Mouse (Mus musculus): Measurements from ENCODE around the gene Med16. TPM values are rescaled to one million over a fixed set of nuclear protein-coding genes. Genes with fewer than 3 reads are reported as not detected.
A peak's percentile ranks its signal among the peaks of the same experiment; 100 is the strongest.

Med16 gene
- total RNA-seq, 1 experiment from 2014 or later, result 15.0 TPM

GRCm38 (mm10) chr10:79854801-79855541 is 53.8 kb downstream of the Med16 start:
- ATAC-seq (ENCODE audit: extremely low read depth, insufficient number of reproducible peaks, low FRiP score, poor library complexity, severe bottlenecking), result no peak

DNA sequence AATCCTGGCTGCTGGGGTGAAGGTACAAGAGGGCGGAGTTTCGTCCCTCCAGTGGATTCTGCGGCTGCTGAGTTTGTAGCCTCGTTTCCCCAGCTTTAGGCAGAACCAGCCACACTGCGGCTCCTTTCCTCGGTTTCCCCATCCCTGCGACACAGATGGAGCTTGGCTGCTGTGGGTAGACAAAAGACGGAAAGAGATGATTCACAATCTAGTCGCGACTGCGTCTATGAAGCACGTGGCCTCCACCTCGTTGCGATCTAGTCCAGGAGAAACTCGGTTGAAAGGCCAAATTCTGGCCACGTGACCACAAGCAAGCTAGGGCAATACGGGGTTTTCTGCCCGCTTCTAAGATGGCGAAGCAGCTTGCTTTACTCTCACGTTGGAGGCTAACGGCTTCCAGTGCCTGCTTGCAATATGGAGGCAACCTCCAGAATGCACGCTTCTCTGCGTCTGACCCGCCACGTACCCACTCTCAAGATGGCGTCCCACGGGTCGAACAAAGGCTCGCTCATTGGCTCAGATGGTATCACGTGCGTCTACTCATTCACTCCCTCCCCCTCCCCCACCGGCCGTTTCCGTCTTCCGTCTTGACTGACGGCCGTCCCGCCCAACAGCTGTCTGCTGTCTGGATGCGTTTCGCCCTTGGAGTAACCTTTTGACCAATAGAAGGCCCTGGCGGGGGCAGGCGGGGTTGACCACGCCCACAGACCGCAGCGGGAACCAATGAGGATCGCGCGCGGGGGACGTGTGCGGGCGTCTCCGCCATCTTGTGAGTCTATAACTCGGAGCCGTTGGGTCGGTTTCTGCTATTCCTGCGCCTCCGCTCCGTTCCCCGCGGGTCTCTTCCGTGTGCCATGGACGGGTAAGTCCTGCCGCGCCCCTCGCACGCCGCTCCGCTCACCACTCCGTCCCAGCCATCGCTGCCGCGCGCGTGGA is 54.6 kb downstream of the Med16 start, which contains the start of gene Ptbp1:
Ptbp1 (plus strand) TSS at position 568 of the 936 bp plus-strand sequence.
- peak; percentile 88 for ATAC-seq (ENCODE audit: extremely low read depth, insufficient number of reproducible peaks, low FRiP score, poor library complexity, severe bottlenecking)

- ATAC-seq (ENCODE audit: extremely low read depth, insufficient number of reproducible peaks, low FRiP score, poor library complexity, severe bottlenecking), result no peak
Observed at GRCm38 (mm10) chr10:79853392-79853791, 55.3 kb downstream of the Med16 start.

GRCm38 (mm10) chr10:79852827-79853226 is 55.9 kb downstream of the Med16 start:
- no peak for ATAC-seq (ENCODE audit: extremely low read depth, insufficient number of reproducible peaks, low FRiP score, poor library complexity, severe bottlenecking)

GRCm38 (mm10) chr10:79852107-79852789 is 56.5 kb downstream of the Med16 start:
- ATAC-seq (ENCODE audit: extremely low read depth, insufficient number of reproducible peaks, low FRiP score, poor library complexity, severe bottlenecking), result no peak

DNA sequence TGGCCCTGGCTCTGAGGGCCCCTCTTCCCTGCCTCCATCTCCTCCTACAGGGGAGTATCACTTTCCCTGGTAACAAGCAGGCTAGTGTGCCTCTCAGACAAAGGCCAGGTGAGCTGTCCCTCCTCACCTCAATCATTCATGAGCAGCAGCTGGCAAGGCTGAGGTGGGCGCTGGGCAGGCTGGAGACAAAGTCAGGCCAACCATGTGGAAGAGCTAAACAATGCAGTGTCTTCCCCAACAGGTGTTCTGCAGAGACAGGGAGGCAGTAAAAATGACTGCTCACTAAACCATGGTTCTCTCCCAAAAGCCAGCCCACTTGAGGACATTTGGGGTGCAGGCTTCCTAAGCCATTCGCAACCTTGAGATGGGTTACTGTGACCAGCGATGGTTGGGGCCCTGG is 57.1 kb downstream of the Med16 start:
- no peak for ATAC-seq (ENCODE audit: extremely low read depth, insufficient number of reproducible peaks, low FRiP score, poor library complexity, severe bottlenecking)

GRCm38 (mm10) chr10:79849941-79850628 is 58.6 kb downstream of the Med16 start:
- no peak for ATAC-seq (ENCODE audit: extremely low read depth, insufficient number of reproducible peaks, low FRiP score, poor library complexity, severe bottlenecking)

DNA sequence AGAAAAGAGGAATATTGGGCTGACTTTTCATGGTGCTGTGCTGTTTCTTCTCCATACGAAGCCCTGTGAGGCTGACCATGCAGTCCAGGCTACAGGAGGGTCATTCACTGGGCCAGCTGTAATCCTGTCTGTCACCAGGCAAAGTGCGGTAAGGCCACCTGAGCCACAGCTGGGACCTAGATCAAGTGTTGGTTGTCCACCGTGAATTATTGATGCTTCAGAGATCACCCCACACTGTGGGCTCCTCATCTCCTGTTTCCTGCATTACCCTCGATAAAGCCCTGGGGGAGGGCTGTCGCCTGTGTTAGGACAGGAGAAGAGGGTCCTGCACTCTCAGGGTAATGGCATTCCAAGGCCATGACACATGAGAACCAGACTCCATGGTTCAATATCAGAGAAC is 62.2 kb downstream of the Med16 start:
- no peak for ATAC-seq (ENCODE audit: extremely low read depth, insufficient number of reproducible peaks, low FRiP score, poor library complexity, severe bottlenecking)

Other genes starting within 250 kb of the Med16 start
- not detected in 2 replicates for gene Madcam1, start 244.4 kb downstream of the Med16 start, total RNA-seq (2017)
- 16.0 and 16.1 TPM in 2 replicates for gene Tpgs1, start 239.6 kb downstream of the Med16 start, total RNA-seq (2017)
- gene Cdc34, start 226.7 kb downstream of the Med16 start, total RNA-seq (2017), result 90.5 and 95.5 TPM in 2 replicates
- 1.5 and 2.9 TPM in 2 replicates for gene Gzmm, start 219.9 kb downstream of the Med16 start, total RNA-seq (2017)
- 105 and 111 TPM in 2 replicates for gene Bsg, start 204.4 kb downstream of the Med16 start, total RNA-seq (2017)
- gene Hcn2, start 192.3 kb downstream of the Med16 start, total RNA-seq (2017), result not detected in 2 replicates
- gene Polrmt, start 162.3 kb downstream of the Med16 start, total RNA-seq (2017), result 21.9 and 24.6 TPM in 2 replicates
- gene Fgf22, start 153.8 kb downstream of the Med16 start, total RNA-seq (2017), result not detected in 2 replicates
- gene Rnf126, start 142.0 kb downstream of the Med16 start, total RNA-seq (2017), result 12.0 and 15.9 TPM in 2 replicates
- 1.0 and 2.6 TPM in 2 replicates for gene Fstl3, start 131.7 kb downstream of the Med16 start, total RNA-seq (2017)
- 1.1 and 1.2 TPM in 2 replicates for gene Prss57, start 118.0 kb downstream of the Med16 start, total RNA-seq (2017)
- gene Palm, start 115.4 kb downstream of the Med16 start, total RNA-seq (2017), result 40.6 and 42.1 TPM in 2 replicates
- 1.0 and 1.4 TPM in 2 replicates for gene Misp, start 87.9 kb downstream of the Med16 start, total RNA-seq (2017)
- 101 and 117 TPM in 2 replicates for gene Ptbp1, start 54.5 kb downstream of the Med16 start, total RNA-seq (2017)
- gene Prtn3, start 34.4 kb downstream of the Med16 start, total RNA-seq (2017), result not detected in 2 replicates
- gene Plppr3, start 34.3 kb downstream of the Med16 start, total RNA-seq (2017), result 0.93 and 1.7 TPM in 2 replicates
- not detected in 2 replicates for gene Elane, start 22.7 kb downstream of the Med16 start, total RNA-seq (2017)
- not detected in 2 replicates for gene Cfd, start 18.1 kb downstream of the Med16 start, total RNA-seq (2017)
- gene Gm26602, start 1.9 kb upstream of the Med16 start, total RNA-seq (2017), result not detected in 2 replicates
- 1.4 and 2.4 TPM in 2 replicates for gene Kiss1r, start 8.0 kb upstream of the Med16 start, total RNA-seq (2017)
- gene R3hdm4, start 12.3 kb upstream of the Med16 start, total RNA-seq (2017), result 147 and 149 TPM in 2 replicates
- 58.8 and 68.0 TPM in 2 replicates for gene Arid3a, start 18.1 kb upstream of the Med16 start, total RNA-seq (2017)
- gene Wdr18, start 51.2 kb upstream of the Med16 start, total RNA-seq (2017), result 11.4 and 15.9 TPM in 2 replicates
- not detected in 2 replicates for gene Grin3b, start 61.8 kb upstream of the Med16 start, total RNA-seq (2017)
- 80.7 and 81.4 TPM in 2 replicates for gene Tmem259, start 75.4 kb upstream of the Med16 start, total RNA-seq (2017)
- gene Cnn2, start 79.7 kb upstream of the Med16 start, total RNA-seq (2017), result 284 and 308 TPM in 2 replicates
- 45.9 and 53.7 TPM in 2 replicates for gene Abca7, start 87.6 kb upstream of the Med16 start, total RNA-seq (2017)
- 695 and 736 TPM in 2 replicates for gene Arhgap45, start 107.7 kb upstream of the Med16 start, total RNA-seq (2017)
- gene Polr2e, start 130.9 kb upstream of the Med16 start, total RNA-seq (2017), result 47.7 and 66.4 TPM in 2 replicates
- gene Gpx4, start 138.2 kb upstream of the Med16 start, total RNA-seq (2017), result 206 and 276 TPM in 2 replicates
- gene Sbno2, start 196.6 kb upstream of the Med16 start, total RNA-seq (2017), result 232 and 238 TPM in 2 replicates
- gene Stk11, start 206.9 kb upstream of the Med16 start, total RNA-seq (2017), result 229 and 235 TPM in 2 replicates
- gene Atp5d, start 229.7 kb upstream of the Med16 start, total RNA-seq (2017), result 34.4 and 38.6 TPM in 2 replicates
- 0.98 and 1.6 TPM in 2 replicates for gene Cbarp, start 231.9 kb upstream of the Med16 start, total RNA-seq (2017)
- gene Midn, start 239.3 kb upstream of the Med16 start, total RNA-seq (2017), result 126 and 143 TPM in 2 replicates

All from neutrophil, adult 5-6 weeks (primary cell).